Mouse (Mus musculus) left cerebral cortex, postnatal 4 days (tissue): ENCODE results near the gene Stat5a. TPM values are rescaled to one million over a fixed set of nuclear protein-coding genes. Genes with fewer than 3 reads are reported as not detected.

Experiments used
- DNase-seq: peaks from one replicate; pipeline ENCODE4 v3.0.0-alpha.2; 2022
- intact Hi-C: fragments of 180-260 bp; cut with DNase I; formaldehyde crosslinking; loops from one replicate; pipeline ENCODE4 v1.15.1; 2025
- total RNA-seq, 2 experiments: library from RNA; stranded (reverse); gene quantifications; 2 replicates each; pipeline ENCODE4 v1.2.3; 2021

Gene Stat5a
- total RNA-seq, 2 experiments from 2014 or later = 0.98 to 1.2 TPM

DNA sequence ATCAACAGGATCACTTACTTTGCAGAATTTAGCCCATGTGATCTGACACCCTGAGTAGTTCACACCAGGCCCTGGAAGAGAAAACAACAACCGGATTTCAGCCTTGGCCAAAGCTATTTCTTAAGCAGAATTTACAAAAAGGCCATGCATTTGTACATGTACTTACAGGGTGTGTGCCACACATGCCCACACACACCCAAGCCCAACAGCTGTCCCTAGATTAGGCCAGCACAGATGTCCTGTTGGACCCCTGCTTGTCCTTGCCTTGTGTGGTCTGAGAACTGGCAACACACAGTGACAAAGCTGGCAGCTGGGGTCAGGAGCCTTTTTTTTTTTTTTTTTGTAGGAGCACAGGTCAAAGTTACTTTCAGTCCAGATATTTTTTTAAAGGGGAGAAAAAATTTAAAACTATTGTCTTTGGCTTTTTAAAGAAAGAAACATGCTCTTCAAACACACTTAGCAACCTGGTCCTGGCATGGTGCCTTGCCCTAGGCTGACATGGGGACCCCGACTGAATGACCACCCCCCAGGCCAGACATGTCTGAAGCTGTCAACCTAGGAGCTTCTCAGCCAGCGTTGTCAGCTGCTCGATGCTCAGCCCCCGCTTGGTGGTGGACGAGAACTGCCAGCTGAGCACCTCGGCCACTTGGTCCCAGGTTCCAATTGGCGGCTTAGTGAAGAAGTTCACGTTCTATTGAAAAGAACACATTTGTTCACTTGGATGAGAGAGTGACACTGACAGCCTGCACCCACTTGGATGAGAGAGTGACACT lies 35.2 kb downstream of the Stat5a start:
- intact Hi-C loops = no loop called here
- peak; percentile 58 for DNase-seq

DNA sequence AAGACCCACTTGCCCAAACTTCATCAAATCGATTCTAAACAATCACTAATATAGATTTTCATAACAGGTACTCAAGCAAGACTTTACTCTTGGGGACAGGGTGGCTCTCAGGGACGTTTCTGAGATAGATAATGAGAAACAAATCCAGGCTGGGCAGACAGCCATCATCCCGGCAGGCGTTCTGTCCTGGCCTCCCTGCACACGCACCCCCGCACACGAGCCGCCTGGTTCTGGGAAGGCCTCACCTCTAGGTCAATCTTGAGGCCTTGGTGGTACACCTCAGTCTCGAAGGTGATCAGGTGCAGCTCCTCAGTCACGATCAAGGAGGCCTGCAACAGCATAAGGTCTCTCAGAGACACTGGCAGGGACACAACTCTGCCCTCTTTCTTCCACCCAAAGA lies 36.9 kb downstream of the Stat5a start:
- intact Hi-C loops = no loop called here
- peak; percentile 48 for DNase-seq

DNA sequence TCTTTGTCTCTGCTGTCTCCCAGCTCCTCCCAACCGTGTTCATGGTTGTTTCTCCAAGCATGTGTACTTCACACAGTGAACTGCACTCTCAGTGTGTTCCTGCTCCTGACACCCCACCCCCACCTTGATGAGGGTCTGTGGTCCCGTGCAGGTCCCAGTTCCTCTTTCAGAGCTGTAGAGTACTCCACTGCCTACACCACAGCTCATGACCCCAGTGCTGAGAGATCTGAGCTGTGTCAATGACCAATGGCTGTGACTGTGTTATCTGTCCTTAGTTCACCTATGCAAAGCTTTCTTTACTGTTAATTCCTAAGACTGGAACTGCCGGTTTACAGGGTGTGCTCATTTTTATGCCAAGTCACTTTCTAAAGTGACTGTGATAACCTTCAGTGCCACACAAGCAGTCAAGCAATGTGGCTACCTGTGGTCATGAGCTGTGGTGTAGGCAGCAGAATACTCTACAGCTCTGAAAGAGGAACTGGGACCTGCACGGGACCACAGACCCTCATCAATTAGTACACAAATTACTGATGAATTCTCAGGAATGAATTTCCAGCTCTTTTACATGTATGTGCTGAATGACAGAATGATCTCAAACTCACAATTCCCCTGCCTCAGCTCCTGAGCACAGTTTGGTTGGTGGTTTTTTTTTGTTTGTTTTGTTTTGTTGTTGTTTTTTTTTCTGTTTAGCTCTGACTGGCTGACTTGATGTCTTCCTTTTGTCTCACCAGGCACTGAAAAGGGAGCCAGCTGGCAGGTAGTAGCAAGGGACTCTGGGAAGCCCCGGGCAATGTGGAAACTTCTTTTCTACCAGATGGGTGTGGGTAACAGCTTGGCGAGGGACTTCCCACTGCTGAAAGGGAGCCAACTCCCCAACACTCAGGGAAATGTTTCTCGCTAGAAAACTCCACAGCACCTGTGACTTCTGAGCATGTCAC lies 38.4 kb downstream of the Stat5a start:
- intact Hi-C loops = no loop called here
- peak; percentile 83 for DNase-seq

DNA sequence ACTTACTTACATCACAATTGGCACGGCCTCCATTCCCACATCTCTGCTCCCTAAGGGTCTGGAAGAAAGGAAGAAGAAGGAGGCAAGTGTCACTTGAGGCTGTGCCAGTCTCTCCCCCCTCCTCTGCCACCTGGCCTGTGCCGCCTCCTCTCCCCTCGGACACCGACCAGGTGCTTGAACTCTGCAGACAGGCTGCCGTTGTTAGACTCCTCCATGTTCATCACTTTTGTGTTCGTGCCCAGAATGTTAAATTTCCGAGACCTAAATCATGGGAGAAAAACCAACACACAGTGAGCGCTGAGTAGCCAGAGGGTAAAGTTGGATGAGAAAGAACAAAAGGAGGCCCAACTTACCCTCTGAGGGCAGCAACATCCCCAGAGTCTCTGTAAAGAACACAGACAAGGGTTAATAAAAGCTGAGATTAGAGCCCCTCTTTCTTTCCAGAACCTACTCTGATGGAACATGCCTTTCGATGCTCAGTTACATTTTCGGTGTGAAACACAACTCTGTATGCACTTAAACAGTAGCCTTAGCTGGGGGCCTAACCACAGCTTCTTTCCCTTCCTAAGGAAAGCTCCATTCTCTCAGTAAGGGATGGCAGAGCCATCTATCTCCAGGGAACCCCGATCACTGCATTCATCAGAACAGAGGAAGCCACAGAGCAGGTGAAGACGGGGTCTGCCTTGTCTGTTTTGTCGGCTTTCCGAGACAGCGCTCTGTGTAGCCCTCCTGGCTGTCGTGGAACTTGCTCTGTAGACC lies 39.5 kb downstream of the Stat5a start:
- peak; percentile 50 for DNase-seq
- intact Hi-C loops = no loop called here

DNA sequence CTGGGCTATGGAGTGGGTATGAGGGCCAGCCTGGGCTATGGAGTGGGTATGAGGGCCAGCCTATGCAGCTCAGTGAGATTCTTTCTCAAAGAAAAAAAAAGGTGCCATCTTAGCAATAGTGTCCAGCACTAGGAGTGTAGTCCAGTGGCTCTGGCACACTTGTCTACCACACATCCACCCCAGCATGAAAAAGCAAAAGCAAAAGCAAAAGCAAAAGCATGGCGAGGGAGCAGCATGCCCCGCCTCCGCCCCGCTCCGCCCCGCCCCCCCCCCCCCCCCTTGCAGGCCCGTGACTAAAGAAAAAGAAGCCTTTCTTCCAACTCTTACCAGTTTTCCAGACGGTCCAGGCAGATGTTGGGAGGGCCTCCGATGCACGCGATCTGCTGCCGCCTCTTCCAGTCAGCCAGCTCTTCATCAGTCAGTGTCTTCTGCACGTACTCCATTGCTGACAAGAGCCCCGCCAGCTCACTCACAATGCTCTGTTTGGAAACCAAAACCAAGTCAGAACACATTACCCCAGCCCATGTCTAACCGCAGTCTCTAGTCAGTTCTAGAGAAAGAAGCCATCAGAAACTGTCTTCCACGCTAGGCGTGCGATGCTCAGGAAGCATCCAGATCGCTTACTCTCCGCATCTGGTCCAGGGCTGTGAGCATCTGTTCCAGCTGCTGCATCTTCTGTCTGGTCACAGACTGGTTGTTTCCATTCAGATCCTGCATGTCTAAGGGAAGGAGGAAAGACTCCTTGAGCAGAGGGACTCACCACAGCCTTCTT lies 45.6 kb downstream of the Stat5a start:
- DNase-seq = no peak
- intact Hi-C loops = no loop called here

DNA sequence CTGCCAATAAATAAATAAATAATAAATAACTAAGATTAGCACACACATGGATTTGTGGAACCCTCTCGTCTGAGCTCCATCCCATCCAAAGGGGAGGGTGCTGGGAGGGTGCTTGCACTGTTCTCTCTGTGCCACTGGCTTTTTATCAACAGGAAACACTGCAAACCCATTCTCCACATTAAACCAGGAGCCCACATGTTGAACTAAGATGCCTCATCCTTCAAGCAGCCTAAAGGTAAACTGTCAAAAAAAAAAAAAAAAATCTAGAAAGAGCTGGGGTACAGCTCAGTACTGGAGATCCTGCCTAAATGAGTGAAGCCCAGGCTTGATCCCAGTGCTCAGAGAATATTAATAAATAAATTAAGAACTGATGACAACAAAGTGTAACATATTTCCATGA lies 46.8 kb downstream of the Stat5a start:
- intact Hi-C loops = no loop called here
- DNase-seq = no peak

DNA sequence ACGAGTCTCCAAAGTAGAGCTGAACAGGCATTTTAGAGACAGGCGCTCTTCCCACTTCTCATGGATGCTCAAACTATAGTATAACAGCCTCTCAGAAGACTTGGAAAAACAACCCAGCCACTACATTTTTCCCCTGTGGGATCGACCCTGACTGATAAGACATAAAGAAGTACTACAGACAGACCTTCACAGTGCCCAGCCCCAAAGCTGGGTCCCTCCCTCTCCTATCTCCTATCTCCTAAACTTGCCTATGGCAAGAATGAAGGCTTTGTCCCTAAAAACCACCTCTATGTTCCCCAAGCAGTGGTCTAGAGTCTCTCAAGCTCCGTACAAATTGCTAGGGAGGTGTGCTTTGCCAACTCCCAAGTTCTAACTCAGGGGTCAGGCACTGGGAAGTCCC lies 47.7 kb downstream of the Stat5a start:
- DNase-seq = no peak

DNA sequence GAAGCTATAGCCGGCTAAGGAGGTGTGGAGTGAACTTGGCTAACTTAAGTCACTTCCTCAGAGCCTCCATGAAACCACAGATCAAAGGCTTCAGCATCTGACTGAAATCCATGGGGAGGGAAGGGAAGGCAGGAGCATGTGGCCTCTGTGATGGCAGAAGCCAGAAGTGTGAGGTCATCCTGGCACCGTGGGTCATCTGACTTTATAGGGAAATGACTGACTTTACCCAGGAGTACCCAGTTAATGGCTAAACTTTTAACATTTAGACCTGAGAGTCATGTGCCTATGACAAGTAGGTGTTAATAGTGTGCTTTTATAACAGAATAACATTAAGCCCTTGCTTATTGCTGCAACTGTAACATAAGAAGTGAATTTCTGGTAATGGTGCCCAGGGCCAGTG lies 49.0 kb downstream of the Stat5a start:
- intact Hi-C loops = no loop called here
- no peak for DNase-seq

More for the DNA sequence above, 47.7 kb downstream of the Stat5a start:
- intact Hi-C loops = no loop called here

DNA sequence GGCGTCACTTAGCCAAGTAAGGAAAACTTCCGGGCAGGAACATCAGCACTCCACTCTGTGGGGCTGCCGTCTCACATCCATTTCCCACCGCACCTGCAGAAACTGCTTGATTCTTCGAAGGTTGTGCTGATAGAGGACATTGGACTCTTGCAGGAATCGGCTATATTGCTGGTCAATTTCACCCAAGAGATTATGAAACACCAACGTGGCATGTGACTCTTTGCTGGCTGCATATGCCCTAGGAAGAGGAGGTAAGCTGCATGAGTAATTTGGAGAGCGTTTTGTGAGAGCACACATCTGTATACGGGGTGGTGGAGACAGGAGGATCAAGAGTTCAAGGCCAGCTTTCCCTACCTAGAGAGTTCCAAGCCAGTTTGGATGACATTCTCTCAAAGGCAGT lies 49.4 kb downstream of the Stat5a start:
- intact Hi-C loops = no loop called here
- DNase-seq = no peak

DNA sequence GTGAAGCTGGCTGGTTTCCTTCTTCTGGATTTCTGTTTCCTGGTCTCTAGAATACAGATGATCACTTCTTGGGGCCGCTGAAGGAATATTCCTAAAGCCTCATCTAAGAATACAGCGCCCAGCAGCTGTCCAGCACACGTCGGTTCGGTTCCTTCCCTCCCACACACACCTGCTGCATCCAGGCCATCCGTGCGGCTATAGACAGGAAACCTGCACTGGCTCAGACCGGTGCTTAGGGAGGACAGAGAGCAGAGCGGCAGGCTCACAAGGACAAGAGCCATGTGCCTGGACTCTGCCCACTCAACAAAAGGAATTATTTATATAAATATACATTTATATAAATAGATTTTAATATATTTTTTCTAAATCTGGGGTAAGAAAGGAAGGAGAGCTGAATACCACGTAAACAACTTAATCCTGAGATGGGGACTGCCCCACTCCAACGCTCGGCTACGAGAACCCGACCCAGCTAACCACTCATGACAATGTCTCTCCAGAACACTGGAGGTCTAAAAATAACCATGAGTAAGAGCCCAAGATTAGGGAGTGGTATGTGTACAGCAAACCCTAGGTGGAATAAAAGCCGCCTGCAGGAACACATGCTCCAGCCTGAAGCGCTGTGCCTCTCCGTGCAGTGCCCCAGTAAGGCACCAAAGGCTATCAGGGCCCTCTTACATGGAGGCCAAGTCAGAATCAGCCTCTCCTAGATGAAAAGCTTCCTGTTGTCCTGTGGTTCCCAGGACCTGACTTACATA lies 53.4 kb downstream of the Stat5a start:
- intact Hi-C loops = no loop called here
- DNase-seq = no peak

DNA sequence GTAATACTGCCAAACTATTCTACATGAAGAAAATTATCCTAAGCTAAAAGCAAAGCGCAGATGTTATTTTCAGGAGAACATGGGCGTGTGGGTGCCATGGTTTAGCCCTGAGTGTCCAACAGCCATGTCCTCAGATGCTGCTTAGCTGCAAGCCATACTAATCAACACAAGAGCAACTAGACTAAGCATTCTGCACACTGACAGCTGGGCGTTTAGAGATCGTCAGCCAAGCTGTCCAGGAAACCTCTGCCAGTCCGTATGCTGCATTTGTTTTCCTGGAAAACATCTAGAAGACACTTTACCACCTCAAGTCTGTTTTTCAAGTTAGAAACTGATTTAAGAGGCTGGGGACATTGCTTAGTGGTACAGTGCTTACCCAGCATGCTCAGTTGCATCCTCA lies 55.3 kb downstream of the Stat5a start:
- no peak for DNase-seq
- intact Hi-C loops = no loop called here

DNA sequence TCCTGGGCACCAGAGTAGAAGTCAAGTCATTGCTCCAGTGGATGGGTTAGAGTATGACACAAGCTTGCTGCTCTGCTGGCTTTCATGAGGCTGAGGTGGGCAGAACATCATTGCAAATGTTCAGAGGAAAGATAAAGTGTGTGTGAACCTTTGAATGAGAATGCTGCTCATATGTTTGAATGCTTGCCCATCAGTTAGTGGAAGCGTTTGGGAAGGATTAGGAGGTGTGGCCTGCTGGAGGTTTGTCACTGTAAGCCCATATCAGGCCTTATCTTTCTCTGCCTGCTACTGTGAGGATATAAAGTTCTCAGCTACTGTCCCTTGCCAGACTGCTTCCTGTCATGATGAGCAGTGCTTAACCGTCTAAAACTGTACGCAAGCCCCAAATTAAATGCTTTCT lies 55.9 kb downstream of the Stat5a start:
- intact Hi-C loops = no loop called here
- no peak for DNase-seq

DNA sequence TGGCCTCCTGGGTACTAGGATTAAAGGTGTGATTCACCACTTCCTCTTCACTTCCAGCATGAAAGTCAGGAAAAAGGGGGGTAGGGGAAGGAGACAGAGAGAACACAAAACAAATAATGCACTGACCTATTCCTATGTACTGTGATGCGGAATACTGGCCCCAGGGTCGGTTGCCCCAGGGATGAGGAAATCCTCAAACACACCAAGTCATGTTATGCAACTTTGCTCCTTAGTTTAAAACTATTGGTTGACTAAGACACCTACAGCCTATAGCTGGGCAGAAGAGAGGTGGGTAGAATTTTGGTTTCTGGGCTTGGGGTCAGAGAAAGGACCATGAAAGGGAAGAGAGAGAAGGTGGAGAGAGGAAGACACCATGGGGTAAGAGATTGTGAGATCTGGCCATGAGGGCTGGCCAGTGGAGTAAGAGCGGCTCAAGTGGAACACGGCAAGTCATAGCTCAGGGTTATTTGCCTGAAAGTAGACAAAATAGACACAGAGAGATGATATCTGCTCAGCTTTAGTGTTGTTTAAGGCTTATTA lies 57.4 kb downstream of the Stat5a start:
- intact Hi-C loops = no loop called here
- no peak for DNase-seq

DNA sequence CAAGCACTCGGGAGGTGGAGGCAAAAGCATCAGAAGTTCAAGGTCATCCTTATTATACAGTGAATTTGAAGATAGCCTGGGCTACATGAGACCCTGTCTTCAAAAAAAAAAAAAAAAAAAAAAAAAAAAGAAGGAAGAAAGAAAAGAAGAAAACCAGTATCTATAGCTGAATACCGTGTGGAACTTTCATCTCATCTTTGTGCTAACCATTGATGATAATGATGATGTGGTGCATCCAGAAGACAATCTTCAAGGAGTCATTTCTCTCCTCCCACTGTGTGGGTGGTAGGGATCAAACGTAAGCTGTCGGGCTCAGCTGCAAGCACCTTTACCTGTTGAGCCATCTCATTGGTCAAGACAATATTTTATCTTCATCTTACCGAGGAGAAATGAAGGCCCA lies 58.9 kb downstream of the Stat5a start:
- DNase-seq = no peak
- intact Hi-C loops = no loop called here

DNA sequence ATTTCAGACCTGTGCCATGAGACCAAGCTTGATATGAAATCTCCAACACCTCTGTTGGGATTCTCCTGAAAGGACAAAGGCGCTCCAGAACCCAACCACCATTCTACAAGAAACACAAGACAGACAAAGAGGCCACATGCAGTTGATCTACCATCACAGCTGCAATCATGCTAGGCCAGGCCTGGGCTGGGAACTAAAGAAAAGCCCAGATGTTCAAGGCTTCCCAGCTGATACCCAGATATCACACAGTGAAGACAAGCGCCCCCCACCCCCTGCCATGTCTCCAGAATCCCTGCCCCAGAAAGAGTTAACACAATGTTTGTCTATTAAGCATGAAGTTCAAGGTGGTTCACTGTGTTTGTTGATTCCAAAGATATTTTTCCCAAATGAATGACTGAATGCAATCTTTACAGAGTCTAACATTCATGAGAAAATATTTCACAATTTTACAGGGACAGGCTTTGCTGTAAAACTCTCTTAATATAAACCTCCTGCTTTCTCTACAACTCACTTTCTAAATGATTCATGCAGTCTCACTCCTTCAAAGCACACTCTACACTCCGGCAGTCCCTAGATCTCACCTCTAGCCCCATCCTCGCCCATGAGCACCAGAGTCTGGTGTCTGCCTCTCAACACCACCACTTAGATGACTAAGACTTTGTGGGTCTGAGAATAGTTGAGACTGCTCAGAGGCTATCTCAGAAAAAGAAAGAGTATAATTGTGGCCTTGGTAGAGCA lies 61.9 kb downstream of the Stat5a start:
- intact Hi-C loops = no loop called here
- DNase-seq = no peak

DNA sequence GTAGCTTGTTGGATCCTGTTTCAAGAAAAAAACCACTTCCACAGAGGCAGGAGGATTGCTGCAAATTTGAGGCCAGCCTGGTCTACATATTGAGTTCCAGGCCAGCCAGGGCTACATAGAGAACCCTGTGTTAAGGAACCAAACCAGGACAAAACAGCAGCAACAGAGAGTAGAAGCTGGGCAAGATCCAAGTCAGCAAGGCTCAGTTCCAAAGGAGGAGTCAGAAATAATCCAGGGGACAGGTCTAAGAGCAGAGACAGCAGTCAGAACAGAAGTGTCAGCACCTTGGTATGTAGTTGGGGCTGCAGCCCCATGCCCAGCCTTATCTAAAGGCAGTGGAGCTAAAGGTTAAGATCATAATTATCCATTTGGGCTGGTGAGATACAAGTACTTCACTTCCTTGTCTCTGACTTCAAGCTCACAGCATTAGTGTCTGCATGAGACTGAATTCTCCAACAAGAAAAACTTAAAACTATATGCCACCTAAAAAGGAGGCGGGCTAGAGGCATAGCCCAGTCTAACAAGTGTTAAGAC lies 65.3 kb downstream of the Stat5a start:
- intact Hi-C loops = no loop called here
- DNase-seq = no peak

DNA sequence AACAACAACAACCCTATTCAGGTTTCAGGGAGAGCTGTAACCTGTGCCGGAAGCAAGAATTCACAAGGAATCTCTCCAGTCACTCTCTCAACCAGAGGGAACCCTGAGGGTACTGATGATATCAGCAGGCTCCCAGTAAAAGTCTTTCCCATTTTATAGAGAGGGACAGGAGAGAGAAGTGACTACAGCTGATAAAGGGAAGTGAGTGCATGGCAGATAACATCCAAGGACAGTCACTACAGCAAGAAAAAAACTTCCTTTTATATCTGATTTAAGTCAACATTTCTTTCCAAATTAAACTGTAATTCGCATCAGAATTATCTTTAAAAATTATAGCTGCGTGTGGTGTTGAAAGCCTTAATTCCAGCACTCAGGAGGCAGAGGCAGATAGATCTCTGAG lies 68.2 kb downstream of the Stat5a start:
- intact Hi-C loops = no loop called here
- DNase-seq = no peak

DNA sequence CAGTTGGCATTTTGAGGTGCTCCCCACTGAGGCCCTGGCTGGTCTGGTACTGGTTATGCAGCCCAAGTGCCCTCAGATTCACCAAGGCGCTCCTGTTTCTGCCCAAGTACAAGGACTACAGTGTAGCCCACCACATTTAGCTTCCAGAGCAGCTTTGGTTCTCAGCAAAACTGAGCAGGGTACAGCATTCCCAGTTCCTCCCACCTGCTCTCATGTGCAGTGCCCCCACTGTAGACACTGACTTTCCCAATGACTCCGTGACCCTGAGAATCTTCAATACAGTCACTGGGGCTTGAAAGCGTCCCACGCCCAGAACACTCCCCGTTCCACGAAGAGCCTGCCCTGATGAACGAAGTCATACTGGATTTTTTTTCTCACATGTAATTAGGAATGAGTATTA lies 71.5 kb downstream of the Stat5a start:
- intact Hi-C loops = no loop called here
- DNase-seq = no peak
